Mouse (Mus musculus) myocyte (in vitro differentiated cells): ENCODE measurements around the gene Dysf.

ENCODE experiments used
- POLR2A ChIP-seq: IDR thresholded peaks from one replicate; pipeline ENCODE4 v1.6.1; 2011; ENCODE audit warnings: low read depth, mild to moderate bottlenecking, control low read depth, moderate library complexity; ENCODE audit not compliant: insufficient read length
- USF1 ChIP-seq: IDR thresholded peaks from one replicate; pipeline ENCODE4 v1.6.1; 2011; ENCODE audit warnings: low read depth, mild to moderate bottlenecking, control low read depth, moderate library complexity

- TF ChIP-seq POLR2A: no peak
- TF ChIP-seq USF1: no peak
Observed at GRCm38 (mm10) chr6:83987642-83988041, 20.7 kb upstream of the Dysf start.
